Mouse (Mus musculus) lung, embryonic 15.5 days (tissue): ENCODE results near the gene Arhgap10. TPM values are rescaled to one million over a fixed set of nuclear protein-coding genes. Genes with fewer than 3 reads are reported as not detected.
A peak's percentile ranks its signal among the peaks of the same experiment; 100 is the strongest.

ENCODE experiments used
- ATAC-seq: fragments of 200-750 bp; cut with Nextera tagmentation; 2 replicates; pipeline ENCODE4 v1.8.0; 2017; ENCODE audit warnings: moderate number of reproducible peaks, borderline replicate concordance; ENCODE audit not compliant: low FRiP score, low TSS enrichment; ENCODE audit errors: extremely low read depth
- H3K27ac ChIP-seq: fragments of 300-500 bp; sonication (generic); 2 replicates; pipeline ENCODE4 v1.5.1; 2015; ENCODE audit warnings: moderate library complexity, mild to moderate bottlenecking, inconsistent platforms
- H3K27me3 ChIP-seq: fragments of 300-500 bp; sonication (generic); 2 replicates; pipeline ENCODE4 v1.6.1; 2015; ENCODE audit warnings: inconsistent platforms
- H3K36me3 ChIP-seq: fragments of 300-500 bp; sonication (generic); 2 replicates; pipeline ENCODE4 v1.6.1; 2015; ENCODE audit warnings: inconsistent platforms
- H3K4me1 ChIP-seq: fragments of 300-500 bp; sonication (generic); 2 replicates; pipeline ENCODE4 v1.6.1; 2015; ENCODE audit warnings: inconsistent platforms
- H3K4me2 ChIP-seq: fragments of 300-500 bp; sonication (generic); 2 replicates; pipeline ENCODE4 v1.6.1; 2015; ENCODE audit warnings: inconsistent platforms, mild to moderate bottlenecking, moderate library complexity
- H3K4me3 ChIP-seq: fragments of 300-500 bp; sonication (generic); 2 replicates; pipeline ENCODE4 v1.5.1; 2015; ENCODE audit warnings: mild to moderate bottlenecking, inconsistent platforms
- H3K9ac ChIP-seq: fragments of 300-500 bp; sonication (generic); 2 replicates; pipeline ENCODE4 v1.6.1; 2015; ENCODE audit warnings: inconsistent platforms
- H3K9me3 ChIP-seq: fragments of 300-500 bp; sonication (generic); 2 replicates; pipeline ENCODE4 v1.6.1; 2016; ENCODE audit warnings: inconsistent platforms
- WGBS: fragments of 180-500 bp; shearing (Covaris S2); methylation state at CpG from one replicate; pipeline ENCODE4 v1.1.7; 2015; 5-methylcytosine and 5-hydroxymethylcytosine counted together
- polyA plus RNA-seq: library from polyadenylated mRNA; unstranded; fragments of >200 nt; fragmentation: Nextera tagmentation; extraction: Ambion mirVana; gene quantifications from 2 replicates; pipeline ENCODE4 v1.2.1, GENCODE M21; 2015

Gene Arhgap10
- polyA plus RNA-seq = 23.0 and 23.8 TPM in 2 replicates

DNA sequence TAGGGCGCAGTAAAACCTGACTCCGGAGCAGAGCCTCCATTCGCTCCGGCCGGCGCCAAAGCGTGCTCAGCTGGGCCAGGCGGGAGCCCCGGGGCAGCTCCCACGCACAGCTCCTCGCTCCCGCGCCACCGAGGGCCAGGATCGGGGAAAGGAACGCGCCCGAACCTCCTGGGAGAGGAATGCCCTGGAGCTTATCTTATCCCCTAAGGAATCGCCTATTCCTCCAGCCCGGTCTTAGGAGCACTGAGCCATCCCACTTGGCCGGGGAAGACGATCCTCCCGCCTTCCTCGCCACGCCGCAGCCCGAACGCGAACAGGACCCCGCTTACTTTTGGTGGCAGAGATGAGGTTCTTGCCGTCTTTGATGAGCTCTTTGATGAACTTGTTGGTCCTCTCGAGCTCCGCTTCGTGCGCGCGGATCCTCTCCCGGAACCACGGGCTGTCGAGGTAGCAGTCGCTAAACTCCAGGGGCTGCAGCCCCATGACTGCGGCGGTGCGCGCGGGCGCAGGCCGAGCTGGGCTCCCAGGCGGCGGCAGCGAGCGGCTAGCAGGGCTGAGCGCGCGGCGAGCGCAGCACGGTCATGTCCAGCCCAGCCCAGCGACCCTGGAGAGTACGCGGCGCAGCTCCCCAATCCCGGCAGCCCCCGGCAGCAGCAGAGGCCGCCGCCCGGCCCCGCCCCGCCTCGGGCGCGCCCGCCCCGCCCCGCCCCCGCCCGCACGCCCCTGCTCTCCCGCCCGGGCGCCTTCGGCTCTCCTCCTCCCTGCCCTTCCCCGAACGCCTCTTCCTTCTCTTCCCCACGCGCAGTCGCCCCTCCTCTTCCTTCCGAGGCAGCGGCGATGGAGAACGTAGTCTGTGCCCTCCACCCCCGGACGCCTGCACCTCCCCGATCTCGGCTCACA lies at the start of gene Arhgap10:
Gene Arhgap10 (minus strand): TSS at position 653 of the 900 bp plus-strand sequence.
- peak within 1 kb of the TSS; percentile 75 for H3K4me2 ChIP-seq
- H3K27ac ChIP-seq = peak within 1 kb of the TSS; percentile 91
- H3K9me3 ChIP-seq = no peaks in the 10 kb centered on the region
- WGBS = under 1% methylated on average over 63 of the region's 95 CpGs
- H3K4me1 ChIP-seq = peaks cover 24% of the 10 kb centered on the region
- peak within 1 kb of the TSS; percentile 92 for H3K9ac ChIP-seq
- peak within 1 kb of the TSS; percentile 90 for H3K4me3 ChIP-seq
- H3K27me3 ChIP-seq = no peaks in the 10 kb centered on the region
- H3K36me3 ChIP-seq = no peaks in the 10 kb centered on the region
- peak; percentile 95 for ATAC-seq

DNA sequence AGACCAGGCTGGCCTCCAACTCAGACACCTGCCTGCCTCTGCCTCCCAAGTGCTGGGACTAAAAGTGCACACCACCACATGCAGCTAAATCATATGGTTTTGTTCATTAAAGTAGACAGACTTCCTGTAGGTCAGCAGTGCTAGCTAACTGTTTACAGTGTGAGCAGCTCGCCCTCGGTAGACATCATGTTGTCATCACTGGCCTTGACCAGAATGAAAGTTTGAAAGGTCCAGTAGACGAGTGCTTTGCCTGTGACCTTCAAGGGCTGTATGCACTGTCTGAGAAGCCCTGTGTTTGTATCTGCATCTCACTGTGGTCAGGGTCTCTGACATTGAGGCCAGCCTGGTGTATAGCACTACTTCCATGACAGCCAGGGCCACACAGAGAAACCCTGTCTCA lies 43.7 kb upstream of the Arhgap10 start:
- no peaks in the 10 kb centered on the region for H3K4me1 ChIP-seq
- no peak overlapping the region for H3K9ac ChIP-seq
- H3K4me2 ChIP-seq = no peak overlapping the region
- H3K4me3 ChIP-seq = no peak overlapping the region
- no peak overlapping the region for H3K27ac ChIP-seq
- WGBS = 76% methylated on average over 3 of the region's 3 CpGs
- peaks cover 65% of the 10 kb centered on the region for H3K36me3 ChIP-seq
- H3K27me3 ChIP-seq = no peaks in the 10 kb centered on the region
- no peaks in the 10 kb centered on the region for H3K9me3 ChIP-seq
- ATAC-seq = no peak

DNA sequence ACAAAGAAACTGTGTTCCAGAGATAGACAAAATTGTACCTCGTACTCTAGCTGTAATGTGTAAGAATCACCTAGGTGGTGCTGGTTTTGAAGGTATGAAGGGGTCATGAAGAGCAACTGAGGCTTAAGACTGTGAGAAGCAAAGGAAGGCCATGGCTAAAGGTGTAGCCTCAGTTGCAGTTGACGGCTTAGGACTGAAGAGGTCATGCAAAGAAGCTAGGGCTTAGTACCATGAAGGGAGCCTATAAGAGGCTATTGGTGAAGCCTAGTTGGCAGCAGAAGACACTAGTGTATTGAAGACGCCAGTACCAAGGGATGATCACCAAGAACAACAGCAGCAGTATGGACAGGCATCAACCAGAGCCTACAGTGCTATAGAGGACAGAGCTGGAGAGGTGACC lies 34.7 kb upstream of the Arhgap10 start:
- Histone ChIP-seq H3K9me3 (no peaks in the 10 kb centered on the region), H3K36me3 (peaks cover 52% of the 10 kb centered on the region), H3K9ac (no peak overlapping the region), H3K4me3 (no peak overlapping the region), H3K27ac (no peak overlapping the region), H3K27me3 (no peaks in the 10 kb centered on the region), H3K4me2 (no peak overlapping the region), H3K4me1 (peaks cover 4% of the 10 kb centered on the region; the same call in 1 of the 2 replicates)
- no peak for ATAC-seq
- WGBS = 87% methylated on average over 3 of the region's 3 CpGs

DNA sequence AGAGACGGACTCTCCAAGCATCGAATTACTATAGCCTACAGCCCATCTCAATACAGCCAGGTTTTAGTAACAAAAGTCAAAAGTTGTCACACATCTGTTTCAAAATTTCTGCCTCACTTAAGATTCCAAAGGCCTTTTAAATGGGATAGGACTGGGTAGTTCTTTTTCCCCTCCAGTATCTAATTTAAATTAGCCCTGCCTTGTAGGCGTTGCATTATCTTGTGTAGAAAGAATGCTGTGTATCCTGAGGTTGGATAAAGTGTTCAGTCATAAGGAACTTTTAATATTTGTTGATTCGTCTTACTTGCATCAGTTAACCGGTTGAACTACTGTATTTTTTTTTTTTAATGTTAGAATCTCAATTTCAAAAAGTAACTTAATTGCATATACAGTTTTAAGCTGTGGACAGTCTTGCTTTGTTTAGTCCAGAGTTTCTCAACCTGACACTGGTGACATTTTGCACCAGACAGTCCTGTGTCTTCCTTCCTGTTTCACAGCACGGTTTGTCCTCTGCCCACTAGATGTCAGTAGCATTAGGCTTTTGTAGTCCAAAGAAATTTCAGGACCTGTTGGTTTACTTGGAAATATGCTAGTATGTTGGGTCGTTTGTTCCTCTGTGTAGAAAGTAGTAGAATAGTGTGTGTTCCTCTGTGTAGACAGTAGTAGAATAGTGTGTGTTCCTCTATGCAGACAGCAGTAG lies 32.3 kb upstream of the Arhgap10 start:
- Histone ChIP-seq H3K4me2 (peak overlapping the region; percentile 60), H3K36me3 (peaks cover 31% of the 10 kb centered on the region), H3K9me3 (no peaks in the 10 kb centered on the region), H3K27me3 (no peaks in the 10 kb centered on the region), H3K4me3 (peak overlapping the region; percentile 79), H3K27ac (peak overlapping the region; percentile 83; the same call in 1 of the 2 replicates), H3K4me1 (peaks cover 4% of the 10 kb centered on the region; the same call in 1 of the 2 replicates), H3K9ac (peak overlapping the region; percentile 94)
- no peak for ATAC-seq
- WGBS = 14% methylated on average over 7 of the region's 7 CpGs

DNA sequence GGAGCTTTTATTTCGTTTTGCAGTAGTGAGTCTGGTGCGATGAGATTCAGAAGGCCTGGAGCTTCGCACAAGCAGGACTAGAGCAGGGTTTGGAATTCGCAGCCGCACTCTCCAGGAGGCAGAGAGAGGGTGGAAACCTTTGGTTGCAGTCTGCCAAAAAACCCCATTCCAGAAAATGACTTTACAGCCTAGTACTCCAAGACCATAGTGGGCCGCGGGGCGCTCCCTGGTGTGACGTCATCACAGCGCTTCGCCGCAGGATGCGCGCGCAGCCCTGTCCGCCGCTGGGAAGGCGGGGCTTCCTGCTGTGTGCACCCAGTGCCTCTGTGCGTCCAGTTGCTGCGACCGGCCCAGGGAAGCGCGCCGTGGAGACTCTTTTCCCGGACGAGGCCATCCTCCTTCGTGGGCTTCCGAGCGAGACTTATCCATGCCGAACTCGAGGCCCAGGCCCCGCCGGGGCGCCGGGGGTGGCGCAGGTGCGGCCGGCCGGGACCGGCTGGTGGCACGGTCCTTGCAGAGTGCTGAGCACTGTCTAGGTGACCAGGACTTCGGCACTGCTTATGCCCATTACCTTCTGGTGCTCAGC lies 31.5 kb upstream of the Arhgap10 start, which contains the start of gene Prmt9:
Gene Prmt9 (plus strand): TSS at position 277 of the 586 bp plus-strand sequence.
- peak within 1 kb of the TSS; percentile 83 for H3K27ac ChIP-seq
- no peaks in the 10 kb centered on the region for H3K27me3 ChIP-seq
- H3K9me3 ChIP-seq = no peaks in the 10 kb centered on the region
- 3% methylated on average over 42 of the region's 42 CpGs for WGBS
- peaks cover 27% of the 10 kb centered on the region for H3K36me3 ChIP-seq
- H3K4me2 ChIP-seq = peak within 1 kb of the TSS; percentile 60
- H3K9ac ChIP-seq = peak within 1 kb of the TSS; percentile 94
- ATAC-seq = peak; percentile 97
- peak within 1 kb of the TSS; percentile 79 for H3K4me3 ChIP-seq
- peaks cover 4% of the 10 kb centered on the region; the same call in 1 of the 2 replicates for H3K4me1 ChIP-seq

DNA sequence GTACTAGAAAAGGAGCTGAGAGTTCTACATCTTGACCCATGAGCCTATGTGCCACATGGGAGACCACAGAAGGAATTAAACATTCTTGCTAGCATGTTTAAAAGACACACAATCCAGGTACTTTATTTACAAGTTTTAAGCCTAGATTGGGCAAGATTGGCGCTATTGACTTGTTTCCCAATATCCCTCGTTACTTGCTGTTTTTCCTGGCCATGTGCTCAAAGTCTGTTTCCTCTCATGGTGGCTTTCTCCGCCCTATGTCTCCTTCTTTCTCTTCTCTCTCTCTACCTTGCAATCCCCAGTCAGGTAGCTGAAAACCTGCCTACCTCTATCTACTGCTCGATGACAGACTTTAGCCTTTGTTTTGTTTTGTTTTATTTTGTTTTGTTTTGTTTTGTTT lies 27.9 kb upstream of the Arhgap10 start:
- H3K9ac ChIP-seq = no peak overlapping the region
- no peaks in the 10 kb centered on the region for H3K4me1 ChIP-seq
- no peaks in the 10 kb centered on the region for H3K36me3 ChIP-seq
- WGBS = 81% methylated on average over 4 of the region's 4 CpGs
- no peak for ATAC-seq
- H3K4me2 ChIP-seq = no peak overlapping the region
- no peak overlapping the region for H3K27ac ChIP-seq
- no peak overlapping the region for H3K4me3 ChIP-seq
- H3K9me3 ChIP-seq = no peaks in the 10 kb centered on the region
- no peaks in the 10 kb centered on the region for H3K27me3 ChIP-seq

DNA sequence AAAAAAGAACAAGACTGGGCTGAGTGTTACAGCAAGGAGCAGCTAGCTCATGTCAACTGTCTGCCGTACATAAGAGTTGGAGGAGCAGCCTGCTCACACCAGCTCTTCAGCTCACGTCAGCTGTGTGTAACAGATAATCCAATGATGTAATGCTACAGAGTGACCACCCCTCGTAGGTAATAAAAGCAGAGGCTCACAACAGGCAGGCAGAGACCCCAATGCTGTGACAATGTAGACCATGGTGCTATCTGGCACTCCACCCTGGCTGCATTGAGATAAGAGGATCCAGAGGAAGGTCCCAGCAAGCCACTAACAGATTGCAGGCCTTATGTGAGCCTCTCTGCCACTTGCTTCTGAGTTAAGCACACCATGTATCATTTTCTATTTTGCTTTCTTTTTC lies 26.7 kb upstream of the Arhgap10 start:
- no peak for ATAC-seq
- Histone ChIP-seq H3K4me1 (no peaks in the 10 kb centered on the region), H3K27ac (no peak overlapping the region), H3K4me2 (no peak overlapping the region), H3K27me3 (no peaks in the 10 kb centered on the region), H3K4me3 (no peak overlapping the region), H3K9ac (no peak overlapping the region), H3K36me3 (no peaks in the 10 kb centered on the region), H3K9me3 (no peaks in the 10 kb centered on the region)
- WGBS = 46% methylated on average over 3 of the region's 3 CpGs

DNA sequence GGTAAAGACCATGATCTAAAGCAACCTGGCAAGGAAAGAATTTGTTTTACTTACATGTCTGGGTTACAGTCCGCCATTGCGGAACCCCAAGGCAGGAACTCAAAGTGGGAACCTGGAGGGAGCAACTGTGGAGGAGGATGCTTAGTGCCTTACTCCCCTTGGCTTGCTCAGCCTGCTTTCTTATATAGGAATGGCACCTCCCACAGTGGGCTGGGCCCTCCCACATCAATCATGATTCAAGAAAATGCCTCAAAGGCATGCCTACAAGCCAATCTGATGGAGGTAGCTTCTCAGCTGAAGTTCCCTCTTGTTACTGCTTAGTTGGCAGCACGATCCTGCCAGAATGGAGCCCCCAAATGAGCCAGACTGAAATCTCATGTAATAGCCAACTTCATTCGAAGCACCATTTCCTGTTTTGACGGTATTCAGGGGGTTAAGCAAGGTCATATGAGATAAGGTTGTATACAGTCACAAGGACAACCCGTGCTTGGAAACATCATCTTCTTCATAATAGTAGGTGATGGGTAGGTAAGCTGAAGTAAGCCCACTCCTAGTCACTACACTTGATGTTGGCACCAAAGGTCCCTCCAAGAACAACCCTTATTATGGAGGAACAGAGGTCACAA lies 25.5 kb upstream of the Arhgap10 start:
- no peak for ATAC-seq
- Histone ChIP-seq H3K4me1 (no peaks in the 10 kb centered on the region), H3K4me3 (no peak overlapping the region), H3K27me3 (no peaks in the 10 kb centered on the region), H3K27ac (no peak overlapping the region), H3K36me3 (no peaks in the 10 kb centered on the region), H3K9me3 (no peaks in the 10 kb centered on the region), H3K9ac (no peak overlapping the region), H3K4me2 (no peak overlapping the region)
- WGBS = 72% methylated on average over 6 of the region's 6 CpGs

DNA sequence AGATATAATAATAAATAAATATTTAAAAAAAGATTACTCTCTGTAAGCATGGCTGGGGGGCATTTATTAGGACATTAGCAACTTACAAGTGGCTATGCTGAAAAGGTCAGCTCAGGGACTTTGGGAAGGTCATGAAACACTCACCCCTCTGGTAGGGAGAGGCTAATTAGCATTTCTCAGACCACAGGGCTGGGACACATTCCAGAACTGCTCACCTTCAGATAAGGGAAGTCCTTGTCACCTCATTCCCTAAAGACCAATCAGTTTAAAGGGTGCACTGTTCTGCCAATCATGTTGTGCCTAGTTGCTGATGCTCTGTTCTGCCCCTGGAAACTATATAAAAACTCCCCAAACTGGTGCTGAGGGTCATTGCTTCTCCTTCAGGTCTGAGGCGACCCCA lies 20.5 kb upstream of the Arhgap10 start:
- no peak overlapping the region for H3K4me3 ChIP-seq
- H3K27ac ChIP-seq = no peak overlapping the region
- 89% methylated on average over 1 of the region's 1 CpGs for WGBS
- H3K9me3 ChIP-seq = no peaks in the 10 kb centered on the region
- no peak for ATAC-seq
- H3K4me1 ChIP-seq = no peaks in the 10 kb centered on the region
- no peaks in the 10 kb centered on the region for H3K36me3 ChIP-seq
- no peak overlapping the region for H3K4me2 ChIP-seq
- H3K9ac ChIP-seq = no peak overlapping the region
- H3K27me3 ChIP-seq = no peaks in the 10 kb centered on the region

DNA sequence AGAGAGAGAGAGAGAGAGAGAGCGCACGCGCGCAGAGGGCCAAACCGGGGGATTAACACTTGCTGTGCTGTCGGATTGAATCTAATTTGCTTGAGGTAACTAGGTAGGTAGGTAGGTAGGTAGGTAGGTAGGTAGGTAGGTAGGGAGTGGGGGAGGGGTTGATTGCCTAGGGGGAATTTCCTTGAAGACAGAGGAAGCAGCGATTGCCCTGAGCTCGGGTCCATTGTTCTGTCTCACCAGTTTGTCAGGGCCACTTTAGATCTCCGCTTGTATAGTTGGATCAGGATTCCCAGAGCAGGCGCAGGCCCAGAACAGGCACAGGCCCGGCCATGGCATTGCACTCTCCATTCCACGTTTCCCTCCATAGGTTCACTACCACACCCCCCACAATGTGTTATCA lies 19.1 kb upstream of the Arhgap10 start:
- 70% methylated on average over 12 of the region's 12 CpGs for WGBS

DNA sequence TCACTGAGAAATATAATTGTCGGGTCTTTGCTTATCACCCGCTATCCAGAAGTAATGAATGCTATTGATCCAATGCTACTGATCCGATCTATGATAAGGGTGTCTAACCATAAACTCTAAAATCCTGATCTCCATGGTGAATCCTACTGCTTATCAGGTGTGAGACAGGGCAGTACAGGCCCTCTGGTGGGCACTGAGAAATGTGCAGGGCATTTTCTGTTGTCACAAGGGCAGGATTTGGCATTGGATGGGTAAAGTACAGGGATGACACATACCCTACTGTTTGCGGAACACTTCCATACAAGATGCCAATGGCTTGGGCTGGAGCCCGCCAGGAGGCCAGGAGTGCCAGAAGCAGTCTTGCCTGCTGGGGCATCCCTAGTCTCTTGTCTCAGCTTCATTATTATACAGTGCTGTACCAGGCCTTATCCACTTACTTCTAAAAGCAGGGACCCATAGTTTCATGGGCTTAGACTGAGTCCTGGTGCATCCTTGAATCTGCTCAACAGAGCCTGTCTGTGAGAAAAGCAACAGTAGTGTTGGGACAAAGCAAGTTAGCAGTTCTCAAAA lies 17.4 kb upstream of the Arhgap10 start:
- H3K36me3 ChIP-seq = no peaks in the 10 kb centered on the region
- no peaks in the 10 kb centered on the region for H3K27me3 ChIP-seq
- WGBS = 73% methylated on average over 5 of the region's 5 CpGs
- no peaks in the 10 kb centered on the region for H3K4me1 ChIP-seq
- no peak overlapping the region for H3K9ac ChIP-seq
- no peaks in the 10 kb centered on the region for H3K9me3 ChIP-seq
- 0 out of 2 replicates have a peak, but pooled peaks have one; percentile 39 for ATAC-seq
- H3K4me3 ChIP-seq = no peak overlapping the region
- H3K27ac ChIP-seq = no peak overlapping the region
- H3K4me2 ChIP-seq = no peak overlapping the region

More for the DNA sequence above, 19.1 kb upstream of the Arhgap10 start:
- H3K9me3 ChIP-seq = no peaks in the 10 kb centered on the region
- H3K9ac ChIP-seq = no peak overlapping the region
- no peak for ATAC-seq
- H3K4me1 ChIP-seq = no peaks in the 10 kb centered on the region
- no peak overlapping the region for H3K4me3 ChIP-seq
- H3K27me3 ChIP-seq = no peaks in the 10 kb centered on the region
- H3K36me3 ChIP-seq = no peaks in the 10 kb centered on the region
- H3K27ac ChIP-seq = no peak overlapping the region
- no peak overlapping the region for H3K4me2 ChIP-seq
